Mouse (Mus musculus) limb, embryonic 12.5 days (tissue): ENCODE measurements around the gene Gm5148. TPM values are rescaled to one million over a fixed set of nuclear protein-coding genes. Genes with fewer than 3 reads are reported as not detected.

ENCODE experiments used
- ATAC-seq: fragments of 200-750 bp; cut with Nextera tagmentation; 2 replicates; pipeline ENCODE4 v1.8.0; 2017; ENCODE audit warnings: low read depth, moderate TSS enrichment; ENCODE audit not compliant: insufficient number of reproducible peaks, insufficient read depth, low FRiP score, low TSS enrichment
- H3K27ac ChIP-seq: fragments of 300-500 bp; sonication (generic); 2 replicates; pipeline ENCODE4 v1.5.1; 2016; ENCODE audit warnings: mild to moderate bottlenecking, moderate library complexity
- H3K27me3 ChIP-seq: fragments of 300-500 bp; sonication (generic); 2 replicates; pipeline ENCODE4 v1.6.1; 2016; ENCODE audit warnings: mild to moderate bottlenecking, moderate library complexity
- H3K36me3 ChIP-seq: fragments of 300-500 bp; sonication (generic); 2 replicates; pipeline ENCODE4 v1.6.1; 2016; ENCODE audit warnings: mild to moderate bottlenecking, moderate library complexity
- H3K4me1 ChIP-seq: fragments of 300-500 bp; sonication (generic); replicated peaks from 2 replicates; pipeline ENCODE4 v1.6.1; 2016
- H3K4me2 ChIP-seq: fragments of 300-500 bp; sonication (generic); 2 replicates; pipeline ENCODE4 v1.6.1; 2016; ENCODE audit warnings: mild to moderate bottlenecking, moderate library complexity
- H3K4me3 ChIP-seq: fragments of 300-500 bp; sonication (generic); replicated peaks from 2 replicates; pipeline ENCODE4 v1.5.1; 2016; ENCODE audit warnings: mild to moderate bottlenecking
- H3K9ac ChIP-seq: fragments of 300-500 bp; sonication (generic); replicated peaks from 2 replicates; pipeline ENCODE4 v1.6.1; 2016; ENCODE audit warnings: mild to moderate bottlenecking, moderate library complexity
- H3K9me3 ChIP-seq: fragments of 300-500 bp; sonication (generic); 2 replicates; pipeline ENCODE4 v1.6.1; 2016; ENCODE audit warnings: mild to moderate bottlenecking, moderate library complexity
- WGBS: fragments of 180-500 bp; shearing (Covaris S2); methylation state at CpG from one replicate; pipeline ENCODE4 v1.1.7; 2016; 5-methylcytosine and 5-hydroxymethylcytosine counted together
- polyA plus RNA-seq: library from polyadenylated mRNA; unstranded; fragments of >200 nt; fragmentation: Nextera tagmentation; extraction: Ambion mirVana; gene quantifications from 2 replicates; pipeline ENCODE4 v1.2.1, GENCODE M21; 2016

Gene Gm5148
- polyA plus RNA-seq, 1 experiment from 2014 or later, result 7.2 TPM

GRCm38 (mm10) chr3:37667736-37668135 is 56.6 kb downstream of the Gm5148 start:
- no peak overlapping the region for H3K9ac ChIP-seq
- peaks cover 5% of the 10 kb centered on the region; the same call in 1 of the 2 replicates for H3K36me3 ChIP-seq
- 31% methylated on average over 7 of the region's 7 CpGs for WGBS
- H3K4me2 ChIP-seq, result no peak overlapping the region
- no peaks in the 10 kb centered on the region for H3K27me3 ChIP-seq
- ATAC-seq, result no peak
- H3K4me1 ChIP-seq, result peaks cover 24% of the 10 kb centered on the region
- H3K9me3 ChIP-seq, result peaks cover 22% of the 10 kb centered on the region
- no peak overlapping the region for H3K4me3 ChIP-seq
- H3K27ac ChIP-seq, result no peak overlapping the region

GRCm38 (mm10) chr3:37667119-37667467 is 57.2 kb downstream of the Gm5148 start:
- no peak overlapping the region for H3K4me2 ChIP-seq
- H3K4me1 ChIP-seq, result peaks cover 17% of the 10 kb centered on the region
- H3K9ac ChIP-seq, result no peak overlapping the region
- WGBS, result 26% methylated on average over 2 of the region's 2 CpGs
- H3K27me3 ChIP-seq, result no peaks in the 10 kb centered on the region
- peaks cover 5% of the 10 kb centered on the region; the same call in 1 of the 2 replicates for H3K36me3 ChIP-seq
- H3K9me3 ChIP-seq, result peaks cover 22% of the 10 kb centered on the region
- H3K27ac ChIP-seq, result peak overlapping the region; percentile 56; the same call in 1 of the 2 replicates
- no peak for ATAC-seq
- no peak overlapping the region for H3K4me3 ChIP-seq

- Histone ChIP-seq H3K4me1 (peaks cover 15% of the 10 kb centered on the region), H3K4me2 (no peak overlapping the region), H3K27me3 (no peaks in the 10 kb centered on the region), H3K9me3 (peaks cover 22% of the 10 kb centered on the region), H3K36me3 (peaks cover 5% of the 10 kb centered on the region; the same call in 1 of the 2 replicates), H3K9ac (no peak overlapping the region), H3K27ac (peak overlapping the region; percentile 56; the same call in 1 of the 2 replicates), H3K4me3 (no peak overlapping the region)
- 18% methylated on average over 9 of the region's 9 CpGs for WGBS
- peak; percentile 71; the same call in 1 of the 2 replicates for ATAC-seq
Measured at GRCm38 (mm10) chr3:37666291-37667118, 57.8 kb downstream of the Gm5148 start.

Other genes with a start within 250 kb of the Gm5148 start
- gene Spry1, start 84.5 kb downstream of the Gm5148 start, polyA plus RNA-seq, result 19.3 and 19.9 TPM in 2 replicates